Mouse (Mus musculus) ES-Bruce4 (cell line): ENCODE data around the gene Gm45521. TPM values are rescaled to one million over a fixed set of nuclear protein-coding genes. Genes with fewer than 3 reads are reported as not detected.

Source experiments
- H3K27ac ChIP-seq: 2 replicates; pipeline ENCODE4 v1.5.1; 2012; ENCODE audit warnings: low read length, inconsistent platforms; ENCODE audit not compliant: insufficient read depth
- H3K27me3 ChIP-seq: 2 replicates; pipeline ENCODE4 v1.6.1; 2012; ENCODE audit warnings: mild to moderate bottlenecking, low read length, inconsistent platforms; ENCODE audit not compliant: control insufficient read depth, poor library complexity, insufficient read depth, severe bottlenecking
- H3K36me3 ChIP-seq: 2 replicates; pipeline ENCODE4 v1.6.1; 2012; ENCODE audit warnings: inconsistent platforms, mild to moderate bottlenecking, low read length, moderate library complexity; ENCODE audit not compliant: control insufficient read depth, poor library complexity, insufficient read depth, severe bottlenecking
- H3K4me1 ChIP-seq: one replicate; pipeline ENCODE4 v1.8.1; 2011; ENCODE audit warnings: low read length; ENCODE audit not compliant: control insufficient read depth, insufficient read depth
- H3K4me3 ChIP-seq: 2 replicates; pipeline ENCODE4 v1.5.1; 2011; ENCODE audit warnings: low read depth, mild to moderate bottlenecking, low read length
- H3K9ac ChIP-seq: 2 replicates; pipeline ENCODE4 v1.6.1; 2012; ENCODE audit warnings: low read depth, mild to moderate bottlenecking, inconsistent platforms; ENCODE audit not compliant: poor library complexity, severe bottlenecking
- H3K9me3 ChIP-seq: replicated peaks from 2 replicates; pipeline ENCODE4 v1.6.1; 2012; ENCODE audit warnings: mild to moderate bottlenecking, low read length, inconsistent platforms; ENCODE audit not compliant: control insufficient read depth, poor library complexity, insufficient read depth, severe bottlenecking
- CTCF ChIP-seq: IDR thresholded peaks from one replicate; pipeline ENCODE4 v1.8.1; 2011; ENCODE audit warnings: low read depth, low read length
- EP300 ChIP-seq: IDR thresholded peaks from 2 replicates; pipeline ENCODE4 v1.6.1; 2011; ENCODE audit warnings: low read depth, low read length; ENCODE audit not compliant: insufficient read depth
- POLR2A ChIP-seq: IDR thresholded peaks from one replicate; pipeline ENCODE4 v1.8.1; 2011; ENCODE audit warnings: low read length; ENCODE audit not compliant: insufficient read depth
- polyA plus RNA-seq: library from polyadenylated mRNA; stranded (reverse); fragments of >200 nt; gene quantifications from 2 replicates; pipeline ENCODE4 v1.2.4, GENCODE M21; 2011; ENCODE audit warnings: low read depth; ENCODE audit not compliant: missing spikeins, insufficient read depth, insufficient read length

Gm45521 gene
- polyA plus RNA-seq, 1 experiment, result 0.91 TPM

GRCm38 (mm10) chr14:7943801-7944135, 13.3 kb upstream of the Gm45521 start:
- no peak overlapping the region for H3K27ac ChIP-seq
- no peaks in the 10 kb centered on the region for H3K9me3 ChIP-seq
- peaks cover 6% of the 10 kb centered on the region for H3K4me1 ChIP-seq
- no peaks in the 10 kb centered on the region for H3K27me3 ChIP-seq
- H3K4me3 ChIP-seq, result no peak overlapping the region
- peaks cover 3% of the 10 kb centered on the region; the same call in 1 of the 2 replicates for H3K36me3 ChIP-seq
- no peak for TF ChIP-seq CTCF
- TF ChIP-seq EP300, result no peak
- TF ChIP-seq POLR2A, result no peak
- H3K9ac ChIP-seq, result no peak overlapping the region

- Histone ChIP-seq H3K27me3 (no peaks in the 10 kb centered on the region), H3K36me3 (peaks cover 3% of the 10 kb centered on the region; the same call in 1 of the 2 replicates), H3K4me1 (peaks cover 6% of the 10 kb centered on the region), H3K9me3 (no peaks in the 10 kb centered on the region), H3K27ac (no peak overlapping the region), H3K4me3 (no peak overlapping the region), H3K9ac (no peak overlapping the region)
- TF ChIP-seq POLR2A, result no peak
- peak; percentile 26 for TF ChIP-seq CTCF
- TF ChIP-seq EP300, result peak; percentile 79; the same call in 1 of the 2 replicates
Observed at GRCm38 (mm10) chr14:7944349-7945039, 12.6 kb upstream of the Gm45521 start.

- Histone ChIP-seq H3K4me1 (peaks cover 6% of the 10 kb centered on the region), H3K27ac (no peak overlapping the region), H3K27me3 (no peaks in the 10 kb centered on the region), H3K36me3 (peaks cover 3% of the 10 kb centered on the region; the same call in 1 of the 2 replicates), H3K9ac (no peak overlapping the region), H3K9me3 (no peaks in the 10 kb centered on the region), H3K4me3 (no peak overlapping the region)
- TF ChIP-seq POLR2A (no peak), EP300 (0 out of 2 replicates have a peak, but pooled peaks have one; percentile 31), CTCF (no peak)
Observed at GRCm38 (mm10) chr14:7945261-7945660, 11.8 kb upstream of the Gm45521 start.

- 0 out of 2 replicates have a peak overlapping the region, but pooled peaks have one; percentile 97 for H3K27ac ChIP-seq
- TF ChIP-seq POLR2A, result no peak
- TF ChIP-seq CTCF, result no peak
- no peak for TF ChIP-seq EP300
- H3K9ac ChIP-seq, result no peak overlapping the region
- H3K27me3 ChIP-seq, result no peaks in the 10 kb centered on the region
- no peaks in the 10 kb centered on the region for H3K9me3 ChIP-seq
- H3K4me3 ChIP-seq, result no peak overlapping the region
- H3K36me3 ChIP-seq, result no peaks in the 10 kb centered on the region
- peaks cover 9% of the 10 kb centered on the region for H3K4me1 ChIP-seq
Observed at GRCm38 (mm10) chr14:7951234-7951633, 5.9 kb upstream of the Gm45521 start.

GRCm38 (mm10) chr14:7952610-7953254, 4.4 kb upstream of the Gm45521 start:
- Histone ChIP-seq H3K4me3 (no peak overlapping the region), H3K27me3 (no peaks in the 10 kb centered on the region), H3K36me3 (no peaks in the 10 kb centered on the region), H3K4me1 (peaks cover 13% of the 10 kb centered on the region), H3K9me3 (no peaks in the 10 kb centered on the region), H3K27ac (peak overlapping the region; percentile 97), H3K9ac (peak overlapping the region; percentile 31)
- TF ChIP-seq POLR2A (no peak), EP300 (peak; percentile 72; the same call in 1 of the 2 replicates), CTCF (no peak)

GRCm38 (mm10) chr14:7954071-7954471, 3.0 kb upstream of the Gm45521 start:
- Histone ChIP-seq H3K36me3 (no peaks in the 10 kb centered on the region), H3K4me1 (peaks cover 14% of the 10 kb centered on the region), H3K4me3 (no peak overlapping the region), H3K9me3 (no peaks in the 10 kb centered on the region), H3K27ac (peak overlapping the region; percentile 97), H3K27me3 (no peaks in the 10 kb centered on the region), H3K9ac (no peak overlapping the region)
- TF ChIP-seq CTCF, result no peak
- peak; percentile 98 for TF ChIP-seq EP300
